Mouse (Mus musculus) MEL-GATA-1-ER (cell line): Measurements from ENCODE around the gene Snx7.

ENCODE experiments used
- DNase-seq: peaks from one replicate; pipeline ENCODE4 v3.0.0-alpha.2; 2012; ENCODE audit warnings: low read depth; ENCODE audit errors: extremely low read depth

Snx7 gene

GRCm38 (mm10) chr3:117868637-117869323 is at the start of gene Snx7:
Gene Snx7 (minus strand): TSS chr3:117868936.
- DNase-seq: no peak

GRCm38 (mm10) chr3:117915420-117915819 is 46.7 kb upstream of the Snx7 start:
- DNase-seq: no peak

GRCm38 (mm10) chr3:117893736-117894135 is 25.0 kb upstream of the Snx7 start:
- no peak for DNase-seq

GRCm38 (mm10) chr3:117875450-117875849 is 6.7 kb upstream of the Snx7 start:
- DNase-seq: no peak

GRCm38 (mm10) chr3:117873209-117873863 is 4.6 kb upstream of the Snx7 start:
- no peak for DNase-seq

DNA sequence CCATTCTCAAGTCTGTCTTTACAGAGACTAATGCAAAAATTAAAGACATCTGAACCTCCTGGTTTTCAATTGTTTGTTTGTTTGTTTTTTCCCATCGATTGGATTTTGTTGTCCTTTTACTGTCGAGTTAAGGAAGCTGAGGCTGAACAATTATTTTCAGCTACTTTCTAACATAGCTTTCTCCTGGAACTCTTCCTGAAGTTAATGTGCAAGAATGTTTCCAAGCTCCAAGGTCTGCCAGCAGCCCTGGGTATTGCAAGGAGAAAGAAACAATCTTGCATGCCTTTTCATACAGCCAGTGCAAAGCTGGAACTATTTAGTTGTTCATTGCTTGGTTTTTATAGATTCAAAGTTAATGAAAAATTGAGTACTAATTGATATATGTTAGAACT is 584 bp upstream of the Snx7 start:
- DNase-seq: no peak

- DNase-seq: no peak
Observed at GRCm38 (mm10) chr3:117868091-117868490, 645 bp downstream of the Snx7 start.

DNA sequence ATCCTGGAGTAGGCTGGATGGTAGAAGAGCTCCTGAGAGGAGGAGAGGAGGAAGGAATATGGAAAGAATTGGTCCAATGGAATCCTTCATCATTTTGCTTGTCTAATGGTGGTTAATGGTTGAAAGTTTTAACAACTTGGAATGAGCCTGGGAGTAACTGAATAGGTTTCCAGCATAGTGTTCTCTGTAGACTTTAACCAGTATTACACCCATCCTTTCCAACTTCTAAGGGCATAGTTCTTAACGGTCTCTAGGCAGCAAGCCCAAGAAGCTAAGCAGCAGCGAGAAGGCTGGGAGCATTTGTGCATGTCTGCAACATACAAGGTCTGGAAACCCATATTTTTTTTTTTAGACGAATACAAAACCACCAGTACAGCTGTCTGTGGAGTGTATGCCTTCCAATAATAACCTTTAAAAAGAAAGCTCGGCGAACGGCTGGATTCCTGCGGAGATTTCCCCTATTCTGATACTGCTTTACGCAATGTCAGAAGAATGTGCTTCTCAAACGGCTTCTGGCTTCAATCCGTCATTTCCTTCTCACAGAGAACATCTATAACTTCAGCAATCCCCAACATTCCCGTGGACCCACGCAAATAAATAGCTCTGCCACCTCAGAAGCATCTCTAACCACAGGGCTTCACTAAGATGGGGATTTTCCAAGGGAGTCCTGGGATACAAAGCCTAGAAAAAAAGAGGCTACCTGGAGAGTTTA is 1.9 kb downstream of the Snx7 start:
- DNase-seq: no peak

DNA sequence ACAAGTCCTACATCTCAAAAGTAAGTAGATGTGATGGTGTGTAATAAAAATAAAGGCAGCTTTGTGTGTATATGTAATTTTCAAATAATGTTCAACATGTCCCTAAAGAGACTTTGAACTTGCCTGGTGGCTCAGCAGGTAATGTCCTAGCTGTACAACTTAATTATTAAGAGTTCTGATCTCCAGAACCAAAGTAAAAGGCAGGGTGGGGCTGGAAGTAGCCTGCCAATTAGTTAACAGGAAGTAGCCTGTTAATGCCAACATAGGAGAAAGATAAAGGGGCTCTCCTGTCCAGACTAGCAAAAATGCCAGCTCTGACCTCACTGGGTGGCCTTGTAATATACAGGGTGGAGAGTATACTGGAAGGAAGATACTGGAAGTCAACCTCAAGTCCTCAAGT is 3.1 kb downstream of the Snx7 start:
- no peak for DNase-seq

GRCm38 (mm10) chr3:117862951-117863350 is 5.8 kb downstream of the Snx7 start:
- no peak for DNase-seq

- DNase-seq: no peak
Observed at GRCm38 (mm10) chr3:117861977-117862434, 6.7 kb downstream of the Snx7 start.

DNA sequence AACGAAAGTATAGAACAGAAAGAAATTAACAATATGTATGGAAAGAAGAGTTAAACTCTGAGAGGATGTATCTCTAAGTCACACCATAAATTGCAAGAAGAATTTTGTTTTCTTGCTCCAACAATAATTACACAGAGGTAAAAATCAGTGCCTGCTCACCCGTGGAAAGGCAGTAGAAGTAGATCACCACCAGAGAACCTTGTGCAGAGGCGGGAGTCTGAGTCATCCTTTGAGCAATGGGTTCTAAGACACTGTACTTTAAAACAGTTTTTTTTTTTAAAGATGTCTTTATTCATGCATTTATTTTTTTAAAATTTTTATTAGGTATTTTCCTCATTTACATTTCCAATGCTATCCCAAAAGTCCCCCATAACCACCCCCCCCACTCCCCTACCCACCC is 9.7 kb downstream of the Snx7 start:
- no peak for DNase-seq

DNA sequence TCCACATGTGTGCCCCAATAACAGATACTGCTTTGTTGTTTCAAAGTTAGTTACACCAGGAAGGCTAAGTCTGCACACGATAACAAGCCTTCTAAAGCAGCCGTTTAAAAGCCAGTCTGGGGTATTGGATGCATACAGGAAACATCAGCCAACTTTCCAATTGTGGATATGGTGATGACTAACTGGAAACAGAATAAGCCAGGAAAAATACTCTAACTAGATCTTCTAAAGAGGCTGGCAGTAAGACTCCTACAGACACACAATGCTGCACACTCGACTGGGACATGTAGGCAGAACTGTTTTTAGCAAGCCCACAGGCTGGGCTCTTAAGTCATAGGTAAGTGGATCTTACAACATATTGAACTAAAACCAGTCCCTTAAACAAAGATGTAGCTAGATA is 15.0 kb downstream of the Snx7 start:
- DNase-seq: no peak

- DNase-seq: no peak
Observed at GRCm38 (mm10) chr3:117852054-117852361, 16.7 kb downstream of the Snx7 start.

DNA sequence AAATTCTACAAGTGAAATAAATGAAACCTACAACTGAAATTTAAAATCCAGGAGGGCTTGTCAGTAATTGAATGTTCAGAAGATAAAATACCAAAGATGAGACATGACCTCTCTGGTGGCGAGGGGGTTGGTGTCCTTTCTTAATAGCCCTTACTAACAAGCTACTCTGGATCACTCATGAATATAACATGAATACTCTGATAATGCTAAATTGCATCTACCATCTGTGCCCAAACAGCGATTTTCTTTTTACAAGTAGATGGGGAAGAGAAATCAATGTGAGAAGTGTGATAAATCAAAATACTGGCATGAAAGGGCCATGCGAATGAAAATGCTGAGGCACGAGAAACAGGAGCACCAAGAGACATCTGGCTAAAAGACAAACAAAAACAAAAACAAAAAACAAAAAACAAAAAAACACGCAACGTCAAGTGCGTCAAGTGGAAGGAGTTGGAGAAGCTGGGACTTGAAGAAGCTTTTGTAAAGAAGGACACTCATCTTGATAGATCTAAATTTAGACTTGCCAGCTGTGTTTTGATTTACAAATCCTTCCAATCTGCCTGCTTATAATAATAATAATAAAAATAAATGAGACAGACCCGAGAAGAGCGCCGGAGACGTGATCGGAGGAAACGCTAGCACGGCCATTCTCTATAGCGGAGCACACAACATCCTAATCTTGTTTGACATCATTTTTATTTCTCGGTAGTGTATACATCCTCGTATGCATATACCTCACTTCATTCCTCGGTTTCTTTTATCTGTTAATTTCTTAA is 17.3 kb downstream of the Snx7 start:
- no peak for DNase-seq

DNA sequence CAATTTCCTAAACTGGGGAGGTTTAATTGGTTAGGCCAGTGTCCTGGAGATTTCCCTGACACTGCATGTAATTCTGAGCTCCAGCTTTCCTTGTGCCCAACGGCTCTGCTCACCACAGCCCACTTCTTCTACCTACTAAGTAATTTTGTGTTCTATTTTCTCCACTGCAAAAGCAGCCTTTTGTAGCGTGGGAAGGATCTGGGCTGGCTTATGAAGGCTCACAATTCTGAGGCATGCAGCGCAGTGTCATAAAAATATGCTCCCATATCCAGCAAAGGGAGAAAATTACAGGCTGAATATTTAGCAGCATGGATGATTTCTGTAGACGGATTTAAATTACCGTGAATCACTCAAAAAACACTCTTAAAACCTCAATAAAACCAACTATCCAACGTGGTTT is 19.9 kb downstream of the Snx7 start:
- DNase-seq: no peak

DNA sequence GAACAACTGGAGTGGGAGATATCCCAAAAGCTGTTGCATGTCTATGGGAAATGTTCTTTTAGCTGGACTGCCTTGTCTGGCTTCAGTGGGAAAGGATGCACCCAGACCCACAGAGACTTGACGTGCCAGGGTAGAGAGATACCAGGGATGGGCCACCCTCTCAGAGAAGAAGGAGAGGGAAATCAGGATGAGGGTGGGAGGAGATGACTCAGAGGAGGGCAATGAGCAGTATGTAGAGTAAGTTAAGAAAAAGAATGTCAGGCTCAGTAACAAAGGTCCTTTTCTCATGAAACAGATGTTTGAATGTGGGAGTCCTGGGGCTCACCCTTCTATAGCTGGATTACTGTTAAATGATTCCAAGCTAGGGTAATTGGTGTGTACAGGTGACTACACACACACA is 26.1 kb downstream of the Snx7 start:
- no peak for DNase-seq

- no peak for DNase-seq
Observed at GRCm38 (mm10) chr3:117839867-117840545, 28.7 kb downstream of the Snx7 start.

GRCm38 (mm10) chr3:117838020-117838419 is 30.7 kb downstream of the Snx7 start:
- no peak for DNase-seq

DNA sequence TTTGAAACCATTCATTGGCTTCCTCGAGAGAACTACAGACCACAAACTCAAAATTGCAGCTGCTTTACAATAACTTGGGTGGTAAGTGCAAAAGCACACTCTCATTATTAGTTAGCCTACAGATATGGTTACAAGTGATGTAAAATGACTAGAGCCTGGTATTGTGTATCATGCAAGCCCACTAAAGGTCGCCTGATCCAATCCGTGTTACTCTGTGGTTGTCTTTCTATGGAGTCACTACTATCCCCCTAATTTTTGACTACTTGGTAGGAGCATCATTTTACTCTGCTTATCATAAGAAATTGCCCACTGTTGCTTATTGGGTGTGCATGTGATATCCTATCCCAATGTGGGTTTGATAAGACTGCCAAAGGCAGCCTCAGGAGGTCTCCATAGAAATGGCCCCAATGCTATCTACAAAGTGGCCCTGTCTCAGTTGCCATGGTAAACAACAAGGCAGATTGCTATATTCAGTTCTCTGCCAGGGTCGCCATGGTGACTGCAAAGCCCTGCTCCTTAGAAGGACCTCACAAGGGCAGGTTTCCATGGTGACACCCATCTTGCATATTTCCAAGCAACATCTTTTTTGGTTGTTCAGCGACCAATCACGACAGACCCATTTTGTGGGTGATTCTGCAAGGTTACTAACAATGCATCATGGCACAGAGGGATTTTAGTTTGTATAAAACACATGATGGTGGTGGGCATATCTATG is 42.1 kb downstream of the Snx7 start:
- no peak for DNase-seq

GRCm38 (mm10) chr3:117823218-117823617 is 45.5 kb downstream of the Snx7 start:
- DNase-seq: no peak
